Mouse (Mus musculus) brain, adult 2 months (tissue): ENCODE measurements around the gene Schip1.

Experiments used
- DNase-seq: peaks from one replicate; pipeline ENCODE4 v3.0.0; 2011; ENCODE audit warnings: low read depth, low spot score

Gene Schip1

DNA sequence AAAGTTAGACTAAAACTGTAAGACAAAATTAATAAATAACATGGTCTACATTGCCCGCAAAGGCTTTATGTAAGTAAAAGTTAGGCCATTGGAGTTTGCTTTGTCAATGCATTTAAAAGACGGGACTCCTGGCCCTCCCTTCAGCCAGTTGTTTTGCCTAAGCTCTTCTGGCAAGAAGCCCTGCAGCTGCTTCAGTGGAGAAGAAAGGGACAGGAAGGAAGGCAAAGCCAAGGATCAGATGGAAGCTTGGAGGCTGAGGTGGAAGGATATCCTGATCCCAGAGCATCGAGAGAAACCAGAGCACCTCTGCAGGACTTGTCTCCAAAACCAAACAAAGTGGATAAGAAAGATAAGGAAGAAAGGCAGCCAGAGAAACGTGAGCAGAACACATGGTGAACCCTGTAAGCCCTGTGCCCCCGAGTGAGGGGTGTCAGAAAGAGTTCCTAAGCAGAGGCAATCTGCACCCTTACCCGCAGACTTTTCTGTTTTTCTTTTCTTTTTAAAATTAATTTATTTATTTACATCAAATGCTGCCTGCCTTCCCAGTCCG lies 442.2 kb downstream of the Schip1 start:
- no peak for DNase-seq

- DNase-seq, result peak; percentile 94
These were observed 444.0 kb downstream of the Schip1 start for GRCm38 (mm10) chr3:68508629-68509028.

DNA sequence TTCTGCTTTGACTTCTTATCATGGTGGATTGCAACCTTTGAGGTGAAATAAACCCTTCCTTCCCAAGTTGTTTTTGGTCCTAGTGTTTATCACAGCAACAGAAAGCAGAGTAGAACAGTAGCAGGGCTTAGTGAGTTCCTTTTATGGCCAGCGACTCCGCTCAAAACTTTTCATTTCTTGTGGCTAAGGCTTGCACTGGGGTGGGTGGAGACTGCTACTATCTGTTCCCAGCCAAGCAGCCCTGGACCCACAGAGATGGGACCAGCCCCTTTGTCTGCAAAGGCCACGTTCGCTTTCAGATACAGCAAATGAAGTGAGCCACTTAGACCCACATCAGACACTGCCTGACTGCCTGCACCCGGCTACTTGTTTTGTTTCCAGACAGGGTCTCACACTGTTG lies 446.3 kb downstream of the Schip1 start:
- no peak for DNase-seq

DNA sequence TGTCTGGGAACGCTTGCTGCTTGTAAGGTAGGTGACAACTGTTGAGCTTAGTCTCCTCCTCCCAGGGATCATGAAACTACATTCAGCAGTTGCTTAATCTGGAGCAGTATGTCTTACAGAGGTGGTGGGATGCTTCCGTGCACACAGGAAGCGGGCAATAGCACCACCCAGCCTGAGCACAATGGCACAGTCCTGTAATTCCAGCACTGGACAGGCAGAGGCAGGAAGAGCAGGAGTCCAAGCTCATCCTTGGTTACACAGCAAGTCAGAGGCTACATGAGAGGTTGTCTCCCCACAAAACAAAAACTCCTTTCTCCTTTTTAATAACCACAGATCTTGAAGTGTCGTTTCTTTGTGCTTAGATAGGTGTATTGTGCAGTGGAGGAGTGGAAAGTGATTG lies 447.1 kb downstream of the Schip1 start:
- DNase-seq, result no peak

DNA sequence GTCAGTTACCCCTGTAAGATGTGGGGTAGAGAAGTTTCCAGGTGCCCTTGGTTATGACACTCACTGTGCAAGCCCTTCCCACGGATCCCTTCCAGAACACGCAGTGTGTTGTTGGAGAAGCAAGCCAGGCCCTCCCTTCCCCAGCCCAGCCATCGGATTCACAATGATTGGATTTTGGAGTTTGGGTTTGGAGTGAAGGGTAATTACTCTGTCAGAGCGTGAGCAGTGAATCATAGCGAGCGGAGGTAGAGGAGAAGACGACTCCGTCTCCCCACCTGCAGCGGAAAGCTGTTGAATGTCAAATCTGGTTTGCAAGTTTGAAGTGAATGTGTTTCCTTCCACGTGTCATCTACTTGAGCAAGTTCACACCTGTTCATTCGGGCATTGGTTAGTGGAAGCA lies 447.7 kb downstream of the Schip1 start:
- DNase-seq, result peak; percentile 72

GRCm38 (mm10) chr3:68513340-68514119 lies 448.9 kb downstream of the Schip1 start:
- peak; percentile 54 for DNase-seq

DNA sequence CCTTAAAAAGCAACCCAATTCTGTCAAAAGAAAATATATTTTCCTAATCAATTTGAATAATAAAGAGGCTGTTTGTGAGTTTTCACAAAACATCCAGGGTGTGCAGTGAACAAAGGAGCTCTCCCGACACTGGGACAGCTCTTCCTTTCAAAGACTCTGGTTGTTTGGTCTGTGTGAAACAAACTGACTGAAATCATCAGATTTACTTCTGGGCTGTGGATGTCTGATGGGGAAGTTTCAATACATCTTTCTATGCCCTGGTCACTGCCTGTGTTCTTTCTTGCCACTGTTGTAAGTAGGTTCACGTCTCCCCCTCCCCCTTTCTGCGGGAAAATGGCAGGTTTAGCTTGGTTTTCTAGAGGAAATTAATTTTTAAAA lies 449.5 kb downstream of the Schip1 start:
- peak; percentile 66 for DNase-seq

DNA sequence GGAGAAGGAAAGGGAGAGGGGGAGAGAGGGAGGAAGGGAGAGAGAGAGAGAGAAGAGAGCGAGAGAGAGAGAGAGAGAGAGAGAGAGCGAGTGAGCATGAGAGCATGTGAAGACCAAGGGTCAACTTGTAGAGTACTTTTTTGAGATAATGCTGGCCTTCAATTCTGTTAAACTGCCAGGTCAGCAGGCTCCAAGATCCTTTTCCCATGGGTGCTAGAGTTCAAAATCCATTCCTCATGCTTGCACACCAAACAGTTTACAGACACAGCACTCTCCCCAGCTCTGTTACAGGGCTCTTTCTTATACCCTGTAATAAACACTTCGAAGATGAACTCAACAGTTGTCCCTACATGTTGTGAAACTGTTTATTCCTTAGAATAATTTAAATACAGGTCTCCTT lies 450.1 kb downstream of the Schip1 start:
- DNase-seq, result no peak

DNA sequence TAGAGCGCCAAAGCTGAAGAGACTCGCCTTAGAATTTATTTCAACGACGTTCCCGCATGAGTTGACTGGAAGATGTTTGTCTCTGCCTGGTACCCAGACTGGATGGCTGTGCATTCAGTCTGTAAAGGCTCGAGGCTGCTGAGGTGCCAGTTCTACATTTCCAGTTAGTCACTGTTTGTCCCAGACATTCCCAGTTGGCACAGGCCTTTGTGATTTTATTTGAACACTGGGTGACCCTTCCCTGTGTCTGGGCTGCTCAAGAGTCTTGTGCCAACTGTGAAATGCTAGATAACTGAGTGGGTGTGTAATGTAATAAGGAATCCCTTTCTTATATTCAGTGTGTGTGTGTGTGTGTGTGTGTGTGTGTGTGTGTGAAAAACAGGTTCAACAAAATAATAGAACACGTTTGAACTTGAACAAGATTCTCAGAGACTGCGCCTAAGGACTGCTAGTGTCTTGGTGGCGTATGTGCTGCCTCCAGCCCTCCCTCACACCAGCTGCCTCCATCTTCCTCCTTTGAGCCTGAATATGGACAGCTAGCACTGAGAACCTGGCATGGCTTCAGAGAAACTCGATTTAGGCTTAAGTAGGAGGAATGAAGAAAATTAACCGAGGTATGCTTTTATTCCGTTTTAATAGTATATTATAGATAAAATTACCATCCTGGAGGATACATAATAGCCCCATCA lies 451.9 kb downstream of the Schip1 start:
- peak; percentile 84 for DNase-seq

DNA sequence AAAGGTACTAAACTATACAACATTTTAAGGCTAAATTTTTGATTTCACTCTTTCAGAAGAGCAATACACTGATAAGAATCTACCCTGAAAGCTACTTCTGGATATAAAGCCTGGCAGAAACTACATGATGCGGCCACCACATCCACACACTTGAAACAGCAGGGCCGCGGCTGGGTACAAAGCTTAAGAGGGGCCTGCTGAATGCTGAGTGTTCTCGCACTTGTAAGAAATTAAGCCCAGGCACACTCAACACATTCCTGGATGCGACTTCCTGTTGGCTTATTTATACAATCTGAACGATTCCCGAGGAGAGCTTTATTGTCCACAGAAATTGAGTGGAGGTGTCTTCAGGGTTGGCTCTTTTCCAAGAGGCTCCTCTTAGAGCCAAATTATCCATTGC lies 452.6 kb downstream of the Schip1 start:
- DNase-seq, result peak; percentile 49

- no peak for DNase-seq
These were observed 453.4 kb downstream of the Schip1 start for GRCm38 (mm10) chr3:68518041-68518440.

DNA sequence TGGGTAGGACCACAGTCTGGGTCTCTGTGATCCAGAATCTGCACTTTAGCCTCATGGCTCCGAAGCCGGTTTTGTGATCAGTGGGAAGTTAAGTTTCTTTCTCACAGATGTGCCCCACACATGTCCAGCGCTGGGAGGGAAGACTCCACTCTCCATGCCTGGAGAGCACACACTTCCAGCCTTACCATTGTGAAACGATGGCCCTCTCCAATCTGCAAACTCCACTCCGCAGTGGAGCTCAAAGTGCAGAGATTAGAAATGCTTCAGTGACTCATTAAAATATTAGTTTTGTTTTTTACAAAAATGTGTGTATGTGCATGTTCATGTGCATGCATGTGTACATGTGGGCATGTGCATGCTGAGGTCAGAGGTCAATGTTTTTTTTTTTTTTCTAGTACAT lies 454.0 kb downstream of the Schip1 start:
- DNase-seq, result no peak

GRCm38 (mm10) chr3:68525361-68525878 lies 460.8 kb downstream of the Schip1 start:
- peak; percentile 34 for DNase-seq

DNA sequence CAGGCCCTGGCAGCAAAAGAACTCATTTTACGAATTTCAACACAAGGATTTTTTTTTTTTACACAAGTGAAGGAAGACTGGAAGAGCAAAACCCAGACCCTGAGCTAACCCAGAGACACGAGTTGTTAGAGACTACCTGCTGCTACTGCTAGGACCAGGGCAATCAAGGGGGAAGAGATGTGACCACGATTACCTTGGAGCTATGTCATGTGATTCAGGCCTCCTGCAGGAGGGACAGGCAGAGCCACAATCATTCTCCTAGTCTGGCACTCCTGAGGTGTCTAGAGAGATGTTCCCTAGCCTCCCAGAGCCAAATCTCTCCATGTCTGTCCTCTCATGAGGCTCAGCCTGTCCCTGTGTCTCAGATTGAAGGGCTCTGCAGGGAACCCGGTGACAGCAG lies 461.8 kb downstream of the Schip1 start:
- no peak for DNase-seq

DNA sequence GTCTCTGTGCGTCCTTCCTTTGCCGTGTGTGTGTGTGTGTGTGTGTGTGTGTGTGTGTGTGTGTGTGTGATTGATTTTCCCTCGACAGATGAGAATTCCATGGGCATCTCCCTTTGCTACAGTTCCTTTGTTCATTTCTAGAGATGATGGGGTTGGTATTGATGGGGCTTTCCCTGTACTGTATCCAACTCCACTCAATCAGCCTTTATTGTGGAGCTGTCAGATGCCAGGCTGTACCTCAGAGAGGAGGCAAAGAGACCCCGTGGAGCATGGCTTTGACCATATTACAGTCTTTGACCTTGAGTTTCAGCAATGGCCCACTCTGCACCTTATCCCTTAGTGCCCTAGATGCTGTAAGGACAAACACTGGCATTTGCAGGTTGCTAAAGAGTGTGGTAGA lies 462.6 kb downstream of the Schip1 start:
- no peak for DNase-seq

DNA sequence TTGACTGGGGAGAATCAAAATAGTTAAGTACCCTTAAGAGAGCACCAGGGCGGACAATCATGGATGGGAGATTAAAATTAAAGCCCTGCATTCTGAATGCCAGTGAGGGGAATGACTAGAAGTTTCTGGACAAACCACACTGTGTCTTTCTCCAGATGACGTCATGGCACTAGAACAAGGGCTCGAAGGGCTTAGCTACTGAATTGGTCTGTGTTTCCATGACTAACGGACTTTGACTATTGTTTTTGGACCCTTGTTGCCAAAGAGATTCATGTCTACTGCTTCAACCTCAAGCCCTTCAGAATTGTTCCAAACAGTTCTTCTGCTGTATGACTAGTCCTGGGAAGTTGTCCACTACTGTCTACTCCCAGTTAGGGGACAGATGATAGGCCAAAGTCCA lies 467.3 kb downstream of the Schip1 start:
- peak; percentile 86 for DNase-seq

- DNase-seq, result no peak
These were observed 470.0 kb downstream of the Schip1 start for GRCm38 (mm10) chr3:68534571-68535051.

- no peak for DNase-seq
These were observed 470.6 kb downstream of the Schip1 start for GRCm38 (mm10) chr3:68535160-68535728.

DNA sequence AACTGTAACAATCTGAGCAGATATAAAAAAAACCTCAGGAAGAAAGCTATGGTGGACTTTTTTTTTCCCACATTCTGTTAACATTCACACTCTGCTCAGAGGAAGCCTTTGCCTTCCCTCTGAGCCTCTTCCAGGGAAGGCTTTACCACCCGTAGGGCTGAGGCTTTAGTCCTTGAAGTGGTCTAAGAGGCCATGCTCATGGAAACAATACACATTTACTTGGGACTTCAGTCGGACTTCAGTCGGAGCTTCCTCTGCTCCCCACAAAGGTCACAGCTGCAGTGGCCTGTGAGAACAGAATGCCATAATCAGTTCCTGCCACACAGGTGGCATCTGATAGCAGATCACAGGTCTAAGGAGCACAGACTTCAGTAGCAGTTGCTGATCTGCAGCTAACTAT lies 471.5 kb downstream of the Schip1 start:
- no peak for DNase-seq

- no peak for DNase-seq
These were observed 477.1 kb downstream of the Schip1 start for GRCm38 (mm10) chr3:68541688-68542087.

DNA sequence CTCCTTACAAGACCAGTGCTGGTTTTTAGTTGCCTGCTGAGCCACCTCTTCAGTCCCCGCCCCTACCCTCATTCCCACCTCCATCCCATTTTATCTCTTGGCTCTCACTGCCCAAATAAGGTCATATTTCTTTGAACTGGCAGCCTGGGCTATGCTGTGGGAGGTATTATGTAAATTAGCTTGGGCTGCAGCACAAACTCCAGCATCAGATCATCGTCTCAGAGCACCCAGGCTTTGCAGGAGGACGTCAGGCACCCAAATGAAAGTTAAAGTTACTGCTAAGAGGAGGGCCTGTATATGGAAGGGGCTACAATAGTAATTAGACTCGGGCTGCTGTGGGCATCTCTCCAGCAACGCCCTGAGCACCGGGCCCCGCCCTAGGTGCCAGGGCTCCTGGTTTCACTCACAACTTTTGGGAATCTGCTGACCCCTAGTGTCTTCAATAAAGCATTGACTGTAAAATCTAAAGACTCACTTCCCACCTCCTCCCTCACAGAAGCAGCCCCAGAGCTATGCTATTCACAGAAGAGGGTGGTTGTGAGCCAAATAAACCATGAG lies 478.4 kb downstream of the Schip1 start:
- peak; percentile 89 for DNase-seq

DNA sequence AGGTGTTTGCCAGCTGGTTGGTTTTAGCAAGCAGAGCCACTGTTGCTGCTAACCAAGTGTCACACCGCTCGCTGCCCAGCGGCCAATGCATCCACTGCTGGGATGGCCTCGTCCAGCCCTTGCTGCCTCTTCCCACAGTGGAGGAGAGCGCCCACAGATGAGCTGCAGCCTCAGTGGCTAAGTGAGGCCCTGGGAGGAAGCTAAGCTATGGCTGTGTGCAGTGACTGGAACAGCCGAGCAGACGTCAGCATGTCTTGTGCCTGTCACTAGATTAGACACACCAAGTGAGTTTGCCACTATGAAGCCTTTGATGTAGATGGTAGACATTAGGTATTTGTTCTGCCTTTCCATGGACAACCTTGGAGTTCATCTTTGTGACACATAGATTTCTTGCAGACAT lies 480.2 kb downstream of the Schip1 start:
- DNase-seq, result peak; percentile 28
